Mouse (Mus musculus) heart, embryonic 13.5 days (tissue): ENCODE measurements around the gene Gm17651. TPM values are rescaled to one million over a fixed set of nuclear protein-coding genes. Genes with fewer than 3 reads are reported as not detected.

Experiments used
- ATAC-seq: fragments of 200-750 bp; cut with Nextera tagmentation; 2 replicates; pipeline ENCODE4 v1.8.0; 2017; ENCODE audit warnings: moderate TSS enrichment; ENCODE audit not compliant: insufficient number of reproducible peaks, low FRiP score, low TSS enrichment; ENCODE audit errors: extremely low read depth
- H3K27ac ChIP-seq: fragments of 300-500 bp; sonication (generic); replicated peaks from 2 replicates; pipeline ENCODE4 v1.5.1; 2015; ENCODE audit warnings: moderate library complexity, mild to moderate bottlenecking, inconsistent platforms
- H3K27me3 ChIP-seq: fragments of 300-500 bp; sonication (generic); replicated peaks from 2 replicates; pipeline ENCODE4 v1.6.1; 2015; ENCODE audit warnings: mild to moderate bottlenecking, inconsistent platforms
- H3K36me3 ChIP-seq: fragments of 300-500 bp; sonication (generic); 2 replicates; pipeline ENCODE4 v1.6.1; 2015; ENCODE audit warnings: mild to moderate bottlenecking, inconsistent platforms
- H3K4me1 ChIP-seq: fragments of 300-500 bp; sonication (generic); 2 replicates; pipeline ENCODE4 v1.6.1; 2015; ENCODE audit warnings: inconsistent platforms
- H3K4me2 ChIP-seq: fragments of 300-500 bp; sonication (generic); 2 replicates; pipeline ENCODE4 v1.6.1; 2015; ENCODE audit warnings: inconsistent platforms, mild to moderate bottlenecking, moderate library complexity
- H3K4me3 ChIP-seq: fragments of 300-500 bp; sonication (generic); 2 replicates; pipeline ENCODE4 v1.5.1; 2015; ENCODE audit warnings: moderate library complexity, mild to moderate bottlenecking, inconsistent platforms
- H3K9ac ChIP-seq: fragments of 300-500 bp; sonication (generic); 2 replicates; pipeline ENCODE4 v1.6.1; 2015; ENCODE audit warnings: inconsistent platforms, mild to moderate bottlenecking, moderate library complexity
- H3K9me3 ChIP-seq: fragments of 300-500 bp; sonication (generic); 2 replicates; pipeline ENCODE4 v1.6.1; 2016; ENCODE audit warnings: inconsistent platforms
- WGBS: fragments of 180-500 bp; shearing (Covaris S2); methylation state at CpG from one replicate; pipeline ENCODE4 v1.1.7; 2015; ENCODE audit warnings: mixed read lengths; 5-methylcytosine and 5-hydroxymethylcytosine counted together
- polyA plus RNA-seq: library from polyadenylated mRNA; unstranded; fragments of >200 nt; fragmentation: Nextera tagmentation; extraction: Ambion mirVana; gene quantifications from 2 replicates; pipeline ENCODE4 v1.2.1, GENCODE M21; 2015

Gm17651 gene
- polyA plus RNA-seq: not detected in 2 replicates

DNA sequence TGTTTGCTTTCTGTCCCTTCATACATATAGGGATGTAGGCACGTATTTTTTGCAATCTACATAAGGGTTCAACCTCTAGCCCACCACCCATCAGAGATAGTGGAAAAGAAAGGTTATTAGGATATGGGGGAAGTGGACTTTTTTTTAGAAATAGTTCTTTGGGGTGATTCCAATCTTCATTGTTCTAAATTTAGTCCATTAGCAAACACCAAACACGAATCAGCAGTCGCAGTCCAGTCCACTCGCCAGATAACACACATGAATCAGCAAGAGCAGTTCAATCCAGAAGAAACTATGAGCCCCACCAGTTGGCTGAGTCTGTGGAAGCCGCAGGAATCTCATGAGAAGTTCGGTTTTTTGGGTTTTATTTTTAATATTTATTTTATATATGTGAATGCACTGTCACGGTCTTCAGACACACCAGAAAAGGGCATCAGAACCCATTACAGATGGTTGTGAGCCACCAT, at the start of gene Gm17651:
Gm17651 (minus strand) TSS at position 51 of the 467 bp plus-strand sequence.
- 67% methylated on average over 7 of the region's 7 CpGs for WGBS
- Histone ChIP-seq H3K9me3 (no peaks in the 10 kb centered on the region), H3K9ac (no peak within 1 kb of the TSS), H3K4me3 (no peak within 1 kb of the TSS), H3K4me1 (no peaks in the 10 kb centered on the region), H3K4me2 (no peak within 1 kb of the TSS), H3K27ac (no peak within 1 kb of the TSS), H3K36me3 (peaks cover 31% of the 10 kb centered on the region), H3K27me3 (peaks cover 6% of the 10 kb centered on the region)
- no peak for ATAC-seq

DNA sequence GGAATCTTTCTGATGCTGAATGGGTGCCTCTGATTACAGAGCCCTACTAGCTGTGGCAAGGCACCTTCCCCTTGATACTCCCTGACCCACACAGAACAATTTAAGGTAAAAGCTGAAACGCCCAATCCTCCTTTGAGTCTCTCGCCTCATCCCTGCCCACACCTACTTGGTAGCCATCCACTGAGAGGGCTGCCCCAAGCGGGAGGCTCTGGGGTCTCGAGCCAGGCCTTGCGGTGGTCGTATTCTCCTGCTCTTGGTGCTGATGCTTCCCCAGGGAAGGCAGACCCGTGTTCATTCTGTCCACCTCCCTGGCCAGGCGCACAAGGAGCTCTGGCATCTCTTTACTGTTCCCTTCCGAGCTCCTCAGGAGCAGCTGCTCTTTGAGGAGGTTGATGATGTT, 44.6 kb upstream of the Gm17651 start:
- no peak for ATAC-seq
- H3K9ac ChIP-seq: no peak overlapping the region
- peaks cover 13% of the 10 kb centered on the region for H3K9me3 ChIP-seq
- no peak overlapping the region for H3K4me2 ChIP-seq
- no peaks in the 10 kb centered on the region for H3K27me3 ChIP-seq
- peaks cover 88% of the 10 kb centered on the region for H3K36me3 ChIP-seq
- H3K4me3 ChIP-seq: no peak overlapping the region
- WGBS: 78% methylated on average over 9 of the region's 9 CpGs
- no peaks in the 10 kb centered on the region for H3K4me1 ChIP-seq
- H3K27ac ChIP-seq: no peak overlapping the region

DNA sequence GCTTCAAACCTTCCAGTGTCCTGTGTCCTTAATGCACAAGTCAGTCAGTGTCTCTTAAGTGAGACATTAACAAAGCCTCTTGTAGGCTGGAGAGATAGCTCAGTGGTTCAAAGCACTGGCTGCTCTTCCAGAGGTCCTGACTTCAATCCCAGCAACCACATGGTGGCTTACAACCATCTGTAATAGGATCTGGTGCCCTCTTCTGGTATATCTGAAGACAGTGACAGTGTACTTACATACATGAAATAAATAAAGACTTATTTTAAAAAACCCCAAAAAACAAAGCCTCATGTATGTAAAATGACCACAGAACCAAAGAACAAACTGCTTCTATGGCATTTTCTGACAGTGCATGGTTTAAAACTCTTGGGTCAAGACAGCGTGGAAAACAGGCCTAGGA, 41.4 kb upstream of the Gm17651 start:
- peaks cover 85% of the 10 kb centered on the region for H3K36me3 ChIP-seq
- 84% methylated on average over 1 of the region's 1 CpGs for WGBS
- no peak for ATAC-seq

DNA sequence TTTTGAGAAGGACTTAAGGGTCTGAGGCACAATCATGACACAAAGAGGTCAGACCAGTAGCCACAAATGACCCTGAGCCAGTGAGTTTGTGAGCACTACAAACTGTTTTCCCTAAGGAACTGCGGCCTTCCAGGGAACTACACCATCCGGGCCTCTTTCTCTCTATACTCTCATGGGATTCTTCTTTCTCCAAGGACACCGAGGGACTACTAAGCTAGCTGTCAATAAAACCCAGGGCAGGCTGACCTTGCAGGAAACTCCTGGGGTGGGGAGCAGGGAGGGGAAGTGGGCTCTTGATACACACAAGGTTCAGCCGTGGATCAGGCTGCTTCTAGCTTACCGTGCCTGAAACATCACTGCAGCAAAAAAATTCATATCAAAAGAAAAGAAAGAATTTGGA, 36.4 kb upstream of the Gm17651 start:
- Histone ChIP-seq H3K4me3 (no peak overlapping the region), H3K9ac (no peak overlapping the region), H3K36me3 (peaks cover 95% of the 10 kb centered on the region), H3K27ac (no peak overlapping the region), H3K27me3 (no peaks in the 10 kb centered on the region), H3K4me1 (no peaks in the 10 kb centered on the region), H3K4me2 (no peak overlapping the region), H3K9me3 (no peaks in the 10 kb centered on the region)
- WGBS: 59% methylated on average over 5 of the region's 5 CpGs
- no peak for ATAC-seq

More for the DNA sequence above, 41.4 kb upstream of the Gm17651 start:
- Histone ChIP-seq H3K9me3 (no peaks in the 10 kb centered on the region), H3K27me3 (no peaks in the 10 kb centered on the region), H3K9ac (no peak overlapping the region), H3K4me1 (no peaks in the 10 kb centered on the region), H3K27ac (no peak overlapping the region), H3K4me2 (no peak overlapping the region), H3K4me3 (no peak overlapping the region)

DNA sequence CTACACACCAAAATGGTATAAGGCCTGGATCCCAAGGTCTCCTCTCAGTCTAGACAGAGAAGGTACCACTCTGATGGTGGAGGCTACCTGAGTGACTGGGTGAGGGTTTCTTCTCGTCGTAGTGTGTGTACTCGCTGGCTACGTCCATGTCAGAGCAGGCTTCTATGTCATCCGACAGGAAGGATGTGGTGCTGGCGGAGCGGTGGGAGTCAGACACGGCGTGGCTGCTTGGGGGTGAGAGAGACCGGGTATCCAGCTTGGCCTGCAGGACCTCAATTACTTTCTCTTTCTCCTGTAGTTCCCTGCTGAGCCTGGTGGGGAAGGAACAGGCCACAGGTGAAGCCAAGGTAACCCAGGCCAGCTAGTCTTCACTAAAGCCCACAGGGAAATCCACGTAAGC, 35.6 kb upstream of the Gm17651 start:
- Histone ChIP-seq H3K4me1 (no peaks in the 10 kb centered on the region), H3K9me3 (no peaks in the 10 kb centered on the region), H3K4me3 (no peak overlapping the region), H3K27me3 (no peaks in the 10 kb centered on the region), H3K9ac (no peak overlapping the region), H3K36me3 (peaks cover 95% of the 10 kb centered on the region), H3K27ac (no peak overlapping the region), H3K4me2 (no peak overlapping the region)
- ATAC-seq: no peak
- WGBS: 83% methylated on average over 11 of the region's 11 CpGs

DNA sequence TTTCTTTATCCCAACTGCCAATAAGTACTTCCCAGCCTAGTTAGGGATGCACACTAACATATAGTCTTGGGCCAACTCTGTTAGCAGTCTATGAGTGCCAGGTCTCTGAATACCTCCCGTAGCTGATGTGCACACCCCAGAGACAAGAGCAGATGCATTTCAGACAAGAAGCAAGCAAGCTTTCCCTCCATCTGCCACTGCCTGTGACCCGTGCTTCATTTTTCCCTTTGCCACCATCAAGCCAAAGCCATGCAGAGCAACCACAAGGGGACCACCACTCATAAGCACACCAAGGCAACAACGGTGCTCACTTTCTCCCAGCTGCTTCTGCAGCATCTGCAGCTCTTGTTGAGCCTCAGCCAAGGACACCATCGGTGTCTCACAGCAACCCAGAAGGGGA, 32.1 kb upstream of the Gm17651 start:
- 78% methylated on average over 4 of the region's 4 CpGs for WGBS

DNA sequence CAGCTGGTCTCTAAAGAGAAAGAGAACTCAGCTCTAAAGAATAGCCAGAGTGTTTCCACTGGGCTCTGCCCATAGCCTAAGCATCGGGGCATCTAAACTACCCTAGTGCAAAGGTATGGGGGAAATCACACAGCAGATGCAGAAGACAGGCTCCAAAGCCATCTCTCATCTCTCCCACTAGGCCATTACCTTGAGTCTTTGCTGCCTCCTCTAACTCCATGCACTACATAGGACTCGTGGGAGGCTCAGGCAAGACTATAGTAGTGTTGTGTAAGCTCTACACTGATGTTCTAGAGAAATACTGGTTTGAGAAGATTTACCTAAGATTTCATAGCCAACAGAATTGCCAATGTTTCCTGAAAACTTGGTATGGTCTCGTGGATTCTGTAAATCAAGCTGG, 31.0 kb upstream of the Gm17651 start:
- Histone ChIP-seq H3K4me2 (no peak overlapping the region), H3K9ac (no peak overlapping the region), H3K4me3 (no peak overlapping the region), H3K9me3 (no peaks in the 10 kb centered on the region), H3K27ac (no peak overlapping the region), H3K27me3 (no peaks in the 10 kb centered on the region), H3K36me3 (peaks cover 93% of the 10 kb centered on the region), H3K4me1 (no peaks in the 10 kb centered on the region)
- no peak for ATAC-seq
- 81% methylated on average over 3 of the region's 3 CpGs for whole genome bisulfite sequencing

More for the DNA sequence above, 32.1 kb upstream of the Gm17651 start:
- no peaks in the 10 kb centered on the region for H3K9me3 ChIP-seq
- H3K4me3 ChIP-seq: no peak overlapping the region
- H3K4me2 ChIP-seq: no peak overlapping the region
- H3K9ac ChIP-seq: no peak overlapping the region
- no peak overlapping the region for H3K27ac ChIP-seq
- no peaks in the 10 kb centered on the region for H3K4me1 ChIP-seq
- no peaks in the 10 kb centered on the region for H3K27me3 ChIP-seq
- ATAC-seq: no peak
- peaks cover 94% of the 10 kb centered on the region for H3K36me3 ChIP-seq

DNA sequence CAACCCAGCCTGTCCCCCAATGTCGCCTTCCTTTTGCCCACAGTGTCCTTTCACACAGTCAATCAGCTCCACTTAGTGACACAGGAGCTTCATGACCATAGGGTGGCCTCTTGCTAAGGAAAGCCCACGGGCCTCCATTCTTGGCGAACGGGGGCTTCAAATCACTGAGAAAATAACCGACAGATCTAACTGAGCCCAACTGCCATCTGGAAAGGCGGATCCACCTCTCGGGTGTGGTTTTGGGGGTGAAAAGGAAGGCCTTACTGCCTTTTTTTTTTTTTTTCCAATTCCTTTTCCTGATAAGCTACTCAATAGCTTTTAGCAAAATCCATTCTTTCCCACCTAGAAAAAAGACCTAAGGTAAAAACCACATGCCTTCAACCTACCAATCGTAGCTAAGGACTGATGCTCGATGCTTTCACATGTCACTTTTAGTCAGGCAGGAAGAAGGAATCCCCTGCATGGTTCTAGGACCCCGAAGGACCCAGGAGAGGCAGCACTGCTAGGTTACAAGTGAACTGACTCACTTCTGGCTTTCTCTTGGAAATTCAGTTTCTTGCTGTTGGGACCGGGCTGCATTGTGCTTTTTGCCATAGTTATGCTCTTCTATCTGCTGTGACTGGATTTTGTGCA, 28.1 kb upstream of the Gm17651 start:
- Histone ChIP-seq H3K27ac (no peak overlapping the region), H3K36me3 (peaks cover 90% of the 10 kb centered on the region), H3K9me3 (no peaks in the 10 kb centered on the region), H3K9ac (no peak overlapping the region), H3K4me1 (no peaks in the 10 kb centered on the region), H3K4me3 (no peak overlapping the region), H3K4me2 (no peak overlapping the region), H3K27me3 (no peaks in the 10 kb centered on the region)
- ATAC-seq: no peak
- 83% methylated on average over 11 of the region's 11 CpGs for WGBS

DNA sequence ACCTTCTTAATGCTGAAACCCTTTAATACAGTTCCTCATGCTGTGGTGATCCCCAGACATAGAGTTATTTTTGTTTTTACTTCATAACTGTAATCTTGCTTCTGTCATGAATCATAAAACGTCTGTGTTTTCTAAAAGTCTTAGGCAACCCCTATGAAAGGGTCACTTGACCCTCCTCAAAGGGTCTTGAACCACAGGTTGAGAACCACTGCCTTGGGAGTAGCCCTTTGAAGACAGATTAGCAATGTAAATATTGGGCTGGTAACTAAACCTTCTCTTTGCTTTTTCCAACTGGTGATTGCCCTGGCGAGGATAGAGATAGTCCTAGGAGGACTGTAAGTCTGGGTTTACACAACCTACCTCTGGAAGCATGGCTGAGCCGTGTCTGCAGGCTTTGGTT, 26.7 kb upstream of the Gm17651 start:
- WGBS: 57% methylated on average over 3 of the region's 3 CpGs
- Histone ChIP-seq H3K4me2 (no peak overlapping the region), H3K4me3 (no peak overlapping the region), H3K9me3 (no peaks in the 10 kb centered on the region), H3K27me3 (no peaks in the 10 kb centered on the region), H3K9ac (no peak overlapping the region), H3K4me1 (no peaks in the 10 kb centered on the region), H3K27ac (no peak overlapping the region), H3K36me3 (peaks cover 90% of the 10 kb centered on the region)
- no peak for ATAC-seq

DNA sequence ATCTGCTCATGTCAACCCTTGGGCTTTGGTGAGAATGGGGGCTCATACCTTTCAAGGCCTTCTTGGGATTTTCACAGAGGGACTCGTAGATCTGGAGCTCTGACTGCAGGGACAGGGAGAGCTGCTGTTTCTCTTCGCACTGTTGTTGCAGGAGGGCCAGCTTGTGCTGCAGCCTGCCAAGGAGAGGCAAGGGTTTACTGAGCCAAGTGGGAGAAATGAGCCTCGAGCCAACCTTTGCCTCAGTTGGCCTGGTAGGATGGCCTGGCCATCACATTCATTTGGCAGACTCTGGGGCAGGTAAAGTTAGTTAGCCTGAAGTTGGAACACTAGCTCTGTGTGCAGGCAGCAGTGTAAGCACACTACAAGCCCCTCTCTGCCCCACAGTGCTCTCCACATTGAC, 24.6 kb upstream of the Gm17651 start:
- H3K4me2 ChIP-seq: no peak overlapping the region
- H3K9me3 ChIP-seq: no peaks in the 10 kb centered on the region
- H3K4me3 ChIP-seq: no peak overlapping the region
- H3K27me3 ChIP-seq: no peaks in the 10 kb centered on the region
- WGBS: 76% methylated on average over 3 of the region's 3 CpGs
- peaks cover 96% of the 10 kb centered on the region for H3K36me3 ChIP-seq
- ATAC-seq: no peak
- H3K4me1 ChIP-seq: no peaks in the 10 kb centered on the region
- H3K9ac ChIP-seq: no peak overlapping the region
- H3K27ac ChIP-seq: no peak overlapping the region

DNA sequence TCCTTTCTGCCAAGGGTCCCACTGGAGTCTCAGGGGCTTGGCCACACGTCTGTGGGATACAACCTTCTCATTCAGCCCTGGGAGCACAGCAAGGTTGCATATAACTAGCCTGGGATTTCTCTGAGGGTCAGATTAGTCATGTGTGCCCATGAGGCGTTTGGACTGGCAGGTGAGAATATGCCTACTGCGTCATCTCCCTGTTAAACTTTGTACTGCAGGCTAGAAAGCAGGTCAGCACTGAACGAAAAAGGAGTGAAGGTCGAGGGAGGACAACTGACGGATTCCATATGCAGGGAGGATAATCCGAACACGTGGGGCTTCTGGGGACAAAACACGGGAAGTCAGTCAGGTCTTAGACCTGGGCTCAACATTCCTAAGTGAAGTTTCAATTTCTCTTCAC, 22.8 kb upstream of the Gm17651 start:
- no peak overlapping the region for H3K9ac ChIP-seq
- WGBS: 57% methylated on average over 9 of the region's 9 CpGs
- no peak overlapping the region for H3K27ac ChIP-seq
- H3K4me3 ChIP-seq: no peak overlapping the region
- H3K36me3 ChIP-seq: peaks cover 96% of the 10 kb centered on the region
- H3K4me1 ChIP-seq: no peaks in the 10 kb centered on the region; the same call in 1 of the 2 replicates
- no peak overlapping the region for H3K4me2 ChIP-seq
- no peaks in the 10 kb centered on the region for H3K9me3 ChIP-seq
- no peak for ATAC-seq
- H3K27me3 ChIP-seq: no peaks in the 10 kb centered on the region

DNA sequence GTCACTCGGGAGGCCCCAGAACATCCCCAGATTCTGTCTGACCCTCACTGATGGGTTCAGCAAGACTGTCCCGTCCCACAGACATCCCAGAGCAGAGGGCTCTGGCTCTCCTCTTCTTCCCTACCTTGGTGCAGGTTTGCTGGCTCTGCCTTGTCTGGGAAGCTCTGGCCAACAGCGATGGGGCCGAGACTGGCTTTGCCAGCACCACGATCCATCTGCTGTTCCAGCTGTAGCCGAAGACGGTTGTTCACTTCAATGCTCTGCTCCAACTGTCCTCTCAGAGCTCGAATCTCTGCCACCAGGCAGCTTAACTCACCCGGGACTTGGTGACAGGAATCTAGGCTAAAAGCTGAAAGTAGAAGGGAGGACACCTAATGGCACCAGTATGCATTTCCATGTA, 22.4 kb upstream of the Gm17651 start:
- 76% methylated on average over 9 of the region's 9 CpGs for WGBS
- ATAC-seq: no peak
- Histone ChIP-seq H3K27ac (no peak overlapping the region), H3K9me3 (no peaks in the 10 kb centered on the region), H3K9ac (no peak overlapping the region), H3K4me2 (no peak overlapping the region), H3K27me3 (no peaks in the 10 kb centered on the region), H3K4me1 (peaks cover 2% of the 10 kb centered on the region), H3K4me3 (no peak overlapping the region), H3K36me3 (peaks cover 96% of the 10 kb centered on the region)
